ENCODE assay signal across 10 mouse cellular contexts in genomic region chr16:23099632-23100031, GRCm38 (mm10). TPM values are rescaled to one million over a fixed set of nuclear protein-coding genes. Genes with fewer than 3 reads are reported as not detected.
DNase-seq lines count a peak whose midpoint lies in the region; ATAC-seq lines count a peak whose summit lies in the region.
"Had no signal": no experiment of that assay in that cellular context is flagged by ENCODE, and none has a peak within 500 bp of the region (broad histone marks: within the 10 kb centered on the region; RNA-seq: fewer than 3 reads in every experiment).

No protein-coding gene starts in this region.

- peaks cover 9% of the 10 kb centered on the region; the same call in 1 of the 2 replicates for H3K4me1 ChIP-seq in kidney, embryonic 14.5 days (ENCODE audit: control insufficient read depth, insufficient read depth, low read length)
- peaks cover 3% of the 10 kb centered on the region for H3K4me1 ChIP-seq in embryonic facial prominence, embryonic 11.5 days (ENCODE audit: control insufficient read depth, insufficient read depth, low read length)
- H3K4me1 ChIP-seq in intestine, embryonic 15.5 days (replicated peaks), result peaks cover 9% of the 10 kb centered on the region

- peak overlapping the region; percentile 58; the same call in 1 of the 2 replicates for H3K9ac ChIP-seq in kidney, embryonic 14.5 days (ENCODE audit: low read depth, low read length)
- H3K9ac ChIP-seq in embryonic facial prominence, embryonic 11.5 days (replicated peaks; ENCODE audit: low read length), result peak overlapping the region; percentile 23
- H3K9ac ChIP-seq in intestine, embryonic 15.5 days, result peak overlapping the region; percentile 43

- peak overlapping the region; percentile 38 for H3K4me3 ChIP-seq in kidney, embryonic 14.5 days (ENCODE audit: low read length)
- H3K4me3 ChIP-seq in embryonic facial prominence, embryonic 11.5 days (ENCODE audit: low read depth, low read length), result peak overlapping the region; percentile 16
- H3K4me3 ChIP-seq in intestine, embryonic 15.5 days (replicated peaks), result peak overlapping the region; percentile 33

- no peak overlapping the region for H3K27ac ChIP-seq in kidney, embryonic 14.5 days (ENCODE audit: low read depth, low read length)
- no peak overlapping the region for H3K27ac ChIP-seq in embryonic facial prominence, embryonic 11.5 days (replicated peaks; ENCODE audit: low read depth, low read length)
- H3K27ac ChIP-seq in intestine, embryonic 15.5 days, result no peak overlapping the region

- no peak for ATAC-seq in kidney, embryonic 14.5 days (ENCODE audit: low FRiP score, low TSS enrichment)
- ATAC-seq in embryonic facial prominence, embryonic 11.5 days (replicated peaks; ENCODE audit: insufficient number of reproducible peaks, low FRiP score, low TSS enrichment, low read depth), result no peak
- ATAC-seq in intestine, embryonic 15.5 days, result no peak

- no peaks in the 10 kb centered on the region for H3K36me3 ChIP-seq in kidney, embryonic 14.5 days (ENCODE audit: control insufficient read depth, insufficient read depth, low read length)
- no peaks in the 10 kb centered on the region for H3K36me3 ChIP-seq in embryonic facial prominence, embryonic 11.5 days (replicated peaks; ENCODE audit: control insufficient read depth, insufficient read depth, low read depth, low read length)
- H3K36me3 ChIP-seq in intestine, embryonic 15.5 days, result no peaks in the 10 kb centered on the region

- no peaks in the 10 kb centered on the region for H3K9me3 ChIP-seq in kidney, embryonic 14.5 days (ENCODE audit: control insufficient read depth, low read length)
- H3K9me3 ChIP-seq in embryonic facial prominence, embryonic 11.5 days (replicated peaks; ENCODE audit: control insufficient read depth, low read length), result no peaks in the 10 kb centered on the region
- H3K9me3 ChIP-seq in intestine, embryonic 15.5 days, result no peaks in the 10 kb centered on the region

- H3K27me3 ChIP-seq in kidney, embryonic 14.5 days (ENCODE audit: control insufficient read depth, insufficient read depth, low read length), result no peaks in the 10 kb centered on the region
- no peaks in the 10 kb centered on the region for H3K27me3 ChIP-seq in embryonic facial prominence, embryonic 11.5 days (ENCODE audit: control insufficient read depth, insufficient read depth, low read length)
- no peaks in the 10 kb centered on the region for H3K27me3 ChIP-seq in intestine, embryonic 15.5 days (replicated peaks)

- peak overlapping the region; percentile 53 for H3K4me2 ChIP-seq in kidney, embryonic 14.5 days (replicated peaks; ENCODE audit: low read depth, low read length)
- peak overlapping the region; percentile 26 for H3K4me2 ChIP-seq in embryonic facial prominence, embryonic 11.5 days (ENCODE audit: low read depth, low read length)
- H3K4me2 ChIP-seq in intestine, embryonic 15.5 days (replicated peaks), result peak overlapping the region; percentile 72

- 16% methylated on average over 12 of the region's 12 CpGs for WGBS in kidney, embryonic 14.5 days
- WGBS in embryonic facial prominence, embryonic 11.5 days, result 4% methylated on average over 12 of the region's 12 CpGs
- 24% methylated on average over 12 of the region's 12 CpGs for WGBS in intestine, embryonic 15.5 days

- DNase-seq in kidney, postnatal 10 days, result no peak
- DNase-seq in embryonic facial prominence, embryonic 11.5 days (ENCODE audit: low spot score), result no peak
- peak; percentile 16 for DNase-seq in neural tube, embryonic 10.5 days (ENCODE audit: extremely low spot score, low spot score)
- DNase-seq in cerebellum, postnatal 36 days, result no peak
- no peak for DNase-seq in adrenal gland, postnatal 36 days
- no peak for DNase-seq in c-Kit-positive CD71-positive TER-119-positive erythroid progenitor cells, embryonic 14.5 days (ENCODE audit: low spot score)

RNA-seq across cellular contexts. Expression of gene Eif4a2, which starts 7.6 kb away (rescaled TPM):
- polyA plus RNA-seq in kidney, embryonic 14.5 days (2014; fragmentation: Nextera tagmentation; extraction: Ambion mirVana), result 215 and 226 TPM in 2 replicates
- 278 and 280 TPM in 2 replicates for polyA plus RNA-seq in embryonic facial prominence, embryonic 11.5 days (2014; fragmentation: Nextera tagmentation; extraction: Ambion mirVana)
- 204 and 222 TPM in 2 replicates for polyA plus RNA-seq in intestine, embryonic 15.5 days (2015; fragmentation: Nextera tagmentation; extraction: Ambion mirVana)
- 100 to 1,000 TPM; 505 to 659 TPM for total RNA-seq in adrenal gland, postnatal 36 days (2021)

RNA-seq across cellular contexts. Expression of gene Rfc4, which starts 27.9 kb away (rescaled TPM):
- polyA plus RNA-seq in kidney, embryonic 14.5 days (2014; fragmentation: Nextera tagmentation; extraction: Ambion mirVana), result 146 and 188 TPM in 2 replicates
- polyA plus RNA-seq in embryonic facial prominence, embryonic 11.5 days (2014; fragmentation: Nextera tagmentation; extraction: Ambion mirVana), result 235 and 245 TPM in 2 replicates
- polyA plus RNA-seq in intestine, embryonic 15.5 days (2015; fragmentation: Nextera tagmentation; extraction: Ambion mirVana), result 118 and 130 TPM in 2 replicates
- total RNA-seq in adrenal gland, postnatal 36 days (2021), result 1 to 10 TPM; 8.8 TPM

RNA-seq across cellular contexts. Expression of gene Kng1, which starts 42.0 kb away (rescaled TPM):
- 0.20 and 0.49 TPM in 2 replicates for polyA plus RNA-seq in kidney, embryonic 14.5 days (2014; fragmentation: Nextera tagmentation; extraction: Ambion mirVana)
- polyA plus RNA-seq in embryonic facial prominence, embryonic 11.5 days (2014; fragmentation: Nextera tagmentation; extraction: Ambion mirVana), result not detected in 2 replicates
- polyA plus RNA-seq in intestine, embryonic 15.5 days (2015; fragmentation: Nextera tagmentation; extraction: Ambion mirVana), result 6.6 and 10.9 TPM in 2 replicates
- 1 to 10 TPM in 1 of 2 experiments, under 1 TPM in 1; 0.36 to 1.3 TPM for total RNA-seq in adrenal gland, postnatal 36 days (2021)
- total RNA-seq: common myeloid progenitor, adult 5-6 weeks; layer of hippocampus, postnatal 14 days had no signal

RNA-seq across cellular contexts. Expression of gene Adipoq, which starts 46.7 kb away (rescaled TPM):
- polyA plus RNA-seq in kidney, embryonic 14.5 days (2014; fragmentation: Nextera tagmentation; extraction: Ambion mirVana), result not detected in 2 replicates
- 0.17 TPM in 1 of 2 replicates, not detected in the other for polyA plus RNA-seq in embryonic facial prominence, embryonic 11.5 days (2014; fragmentation: Nextera tagmentation; extraction: Ambion mirVana)
- polyA plus RNA-seq in intestine, embryonic 15.5 days (2015; fragmentation: Nextera tagmentation; extraction: Ambion mirVana), result not detected in 2 replicates
- 100 to 1,000 TPM; 289 to 393 TPM for total RNA-seq in adrenal gland, postnatal 36 days (2021)
- total RNA-seq: common myeloid progenitor, adult 5-6 weeks; layer of hippocampus, postnatal 14 days had no signal
